Mouse (Mus musculus): ENCODE results near the gene Fam71d. TPM values are rescaled to one million over a fixed set of nuclear protein-coding genes. Genes with fewer than 3 reads are reported as not detected.

Fam71d gene
- polyA plus RNA-seq, 2 experiments: not detected

- TF ChIP-seq POLR2A (IDR thresholded peaks at IDR 0.05; ENCODE audit: borderline replicate concordance, extremely low read depth, insufficient read depth, insufficient read length): no peak
- no peaks in the 10 kb centered on the region for H3K9me3 ChIP-seq (ENCODE audit: control insufficient read depth, low read length)
- ATAC-seq (ENCODE audit: low FRiP score, low read depth): no peak
- no peaks in the 10 kb centered on the region for H3K27me3 ChIP-seq (ENCODE audit: control insufficient read depth, insufficient read depth, low read length)
- H3K4me3 ChIP-seq (replicated peaks; ENCODE audit: low read length): no peak overlapping the region
- H3K27ac ChIP-seq (replicated peaks; ENCODE audit: low read depth, low read length): no peak overlapping the region
- H3K4me2 ChIP-seq (replicated peaks; ENCODE audit: low read depth, low read length, severe bottlenecking): no peak overlapping the region
- H3K4me1 ChIP-seq (ENCODE audit: control insufficient read depth, insufficient read depth, low read length): peaks cover 5% of the 10 kb centered on the region; the same call in 1 of the 2 replicates
- H3K36me3 ChIP-seq (ENCODE audit: control insufficient read depth, insufficient read depth, low read length): no peaks in the 10 kb centered on the region
- 72% methylated on average over 2 of the region's 2 CpGs for WGBS
- no peak overlapping the region for H3K9ac ChIP-seq (ENCODE audit: low read depth, low read length, severe bottlenecking)
- no peak for DNase-seq (ENCODE audit: low spot score)
Observed at GRCm38 (mm10) chr12:78773211-78773610, 81.9 kb downstream of the Fam71d start.

GRCm38 (mm10) chr12:78777916-78778315 is 86.6 kb downstream of the Fam71d start:
- WGBS: 51% methylated on average over 2 of the region's 2 CpGs
- Histone ChIP-seq H3K4me2 (replicated peaks; ENCODE audit: low read depth, low read length, severe bottlenecking) (no peak overlapping the region), H3K27ac (replicated peaks; ENCODE audit: low read depth, low read length) (no peak overlapping the region; the same call in 1 of the 2 replicates), H3K36me3 (ENCODE audit: control insufficient read depth, insufficient read depth, low read length) (no peaks in the 10 kb centered on the region), H3K27me3 (ENCODE audit: control insufficient read depth, insufficient read depth, low read length) (no peaks in the 10 kb centered on the region), H3K4me1 (ENCODE audit: control insufficient read depth, insufficient read depth, low read length) (peaks cover 5% of the 10 kb centered on the region; the same call in 1 of the 2 replicates), H3K9ac (ENCODE audit: low read depth, low read length, severe bottlenecking) (no peak overlapping the region), H3K9me3 (ENCODE audit: control insufficient read depth, low read length) (no peaks in the 10 kb centered on the region), H3K4me3 (replicated peaks; ENCODE audit: low read length) (no peak overlapping the region)
- ATAC-seq (ENCODE audit: low FRiP score, low read depth) (no peak), DNase-seq (ENCODE audit: low spot score) (no peak)
- no peak for TF ChIP-seq POLR2A (IDR thresholded peaks at IDR 0.05; ENCODE audit: borderline replicate concordance, extremely low read depth, insufficient read depth, insufficient read length)

GRCm38 (mm10) chr12:78778423-78779067 is 87.2 kb downstream of the Fam71d start:
- no peaks in the 10 kb centered on the region for H3K36me3 ChIP-seq (ENCODE audit: control insufficient read depth, insufficient read depth, low read length)
- DNase-seq (ENCODE audit: low spot score) (no peak), ATAC-seq (ENCODE audit: low FRiP score, low read depth) (no peak)
- H3K9me3 ChIP-seq (ENCODE audit: control insufficient read depth, low read length): no peaks in the 10 kb centered on the region
- H3K27me3 ChIP-seq (ENCODE audit: control insufficient read depth, insufficient read depth, low read length): no peaks in the 10 kb centered on the region
- WGBS: 65% methylated on average over 4 of the region's 4 CpGs
- peaks cover 5% of the 10 kb centered on the region; the same call in 1 of the 2 replicates for H3K4me1 ChIP-seq (ENCODE audit: control insufficient read depth, insufficient read depth, low read length)
- H3K27ac ChIP-seq (replicated peaks; ENCODE audit: low read depth, low read length): no peak overlapping the region; the same call in 1 of the 2 replicates
- H3K4me3 ChIP-seq (replicated peaks; ENCODE audit: low read length): no peak overlapping the region
- TF ChIP-seq POLR2A (IDR thresholded peaks at IDR 0.05; ENCODE audit: borderline replicate concordance, extremely low read depth, insufficient read depth, insufficient read length): no peak
- no peak overlapping the region for H3K4me2 ChIP-seq (replicated peaks; ENCODE audit: low read depth, low read length, severe bottlenecking)
- H3K9ac ChIP-seq (ENCODE audit: low read depth, low read length, severe bottlenecking): no peak overlapping the region

Other genes with a start within 250 kb of the Fam71d start
- gene Mpp5, start 57.4 kb downstream of the Fam71d start, polyA plus RNA-seq (2012; rRNA removed): 7.5 and 8.4 TPM in 2 replicates
- 13.1 and 14.8 TPM in 2 replicates for gene Mpp5, start 57.4 kb downstream of the Fam71d start, polyA plus RNA-seq (2014; fragmentation: Nextera tagmentation; extraction: Ambion mirVana)
- 37.0 and 37.9 TPM in 2 replicates for gene Atp6v1d, start 170.1 kb downstream of the Fam71d start, polyA plus RNA-seq (2012; rRNA removed)
- 64.3 and 70.2 TPM in 2 replicates for gene Atp6v1d, start 170.1 kb downstream of the Fam71d start, polyA plus RNA-seq (2014; fragmentation: Nextera tagmentation; extraction: Ambion mirVana)
- gene Eif2s1, start 170.3 kb downstream of the Fam71d start, polyA plus RNA-seq (2012; rRNA removed): 52.4 and 64.4 TPM in 2 replicates
- gene Eif2s1, start 170.3 kb downstream of the Fam71d start, polyA plus RNA-seq (2014; fragmentation: Nextera tagmentation; extraction: Ambion mirVana): 188 and 194 TPM in 2 replicates
- 1.2 and 1.5 TPM in 2 replicates for gene Plek2, start 215.4 kb downstream of the Fam71d start, polyA plus RNA-seq (2012; rRNA removed)
- gene Plek2, start 215.4 kb downstream of the Fam71d start, polyA plus RNA-seq (2014; fragmentation: Nextera tagmentation; extraction: Ambion mirVana): 4.5 and 5.8 TPM in 2 replicates

All from limb, embryonic 14.5 days (tissue).